Mouse (Mus musculus): ENCODE results near the gene Olfr1329. TPM values are rescaled to one million over a fixed set of nuclear protein-coding genes. Genes with fewer than 3 reads are reported as not detected.

Gene Olfr1329
- not detected in 2 replicates for polyA plus RNA-seq (2012; ENCODE audit: low replicate concordance)

GRCm38 (mm10) chr4:118917365-118917764 is at the start of gene Olfr1329:
Gene Olfr1329 (minus strand): TSS chr4:118917465.

GRCm38 (mm10) chr4:118961141-118961628 is 43.9 kb upstream of the Olfr1329 start, which contains the start of gene Lao1:
Gene Lao1 (plus strand): TSS chr4:118961578.

GRCm38 (mm10) chr4:118938512-118938911 is 21.2 kb upstream of the Olfr1329 start, which contains the start of gene Olfr1328:
Gene Olfr1328 (minus strand): TSS chr4:118938612.

GRCm38 (mm10) chr4:118888297-118888696 is 29.0 kb downstream of the Olfr1329 start, which contains the start of gene Olfr1330:
Gene Olfr1330 (plus strand): TSS chr4:118888597.

Other genes with a start within 250 kb of the Olfr1329 start
- gene Olfr1342, start 224.7 kb downstream of the Olfr1329 start, polyA plus RNA-seq (2012; ENCODE audit: low replicate concordance): not detected in 2 replicates
- gene Olfr1341, start 213.9 kb downstream of the Olfr1329 start, polyA plus RNA-seq (2012; ENCODE audit: low replicate concordance): not detected in 2 replicates
- gene Olfr1340, start 197.3 kb downstream of the Olfr1329 start, polyA plus RNA-seq (2012; ENCODE audit: low replicate concordance): not detected in 2 replicates
- not detected in 2 replicates for gene Olfr1339, start 185.3 kb downstream of the Olfr1329 start, polyA plus RNA-seq (2012; ENCODE audit: low replicate concordance)
- gene Olfr1338, start 158.7 kb downstream of the Olfr1329 start, polyA plus RNA-seq (2012; ENCODE audit: low replicate concordance): not detected in 2 replicates
- not detected in 2 replicates for gene Olfr1337, start 134.9 kb downstream of the Olfr1329 start, polyA plus RNA-seq (2012; ENCODE audit: low replicate concordance)
- gene Olfr1335, start 107.5 kb downstream of the Olfr1329 start, polyA plus RNA-seq (2012; ENCODE audit: low replicate concordance): not detected in 2 replicates
- not detected in 2 replicates for gene Olfr1333, start 81.2 kb downstream of the Olfr1329 start, polyA plus RNA-seq (2012; ENCODE audit: low replicate concordance)
- not detected in 2 replicates for gene Olfr1331, start 52.8 kb downstream of the Olfr1329 start, polyA plus RNA-seq (2012; ENCODE audit: low replicate concordance)
- gene Olfr1330, start 28.9 kb downstream of the Olfr1329 start, polyA plus RNA-seq (2012; ENCODE audit: low replicate concordance): not detected in 2 replicates
- not detected in 2 replicates for gene Olfr1328, start 21.1 kb upstream of the Olfr1329 start, polyA plus RNA-seq (2012; ENCODE audit: low replicate concordance)
- gene Lao1, start 44.1 kb upstream of the Olfr1329 start, polyA plus RNA-seq (2012; ENCODE audit: low replicate concordance): not detected in 2 replicates
- 6.2 and 10.4 TPM in 2 replicates for gene Slc2a1, start 191.2 kb upstream of the Olfr1329 start, polyA plus RNA-seq (2012; ENCODE audit: low replicate concordance)